Mouse (Mus musculus) cerebellum, adult 2 months (tissue): ENCODE results near the gene Fgfr2.

Experiments used
- CTCF ChIP-seq: fragments of 200-500 bp; IDR thresholded peaks from 2 replicates; pipeline ENCODE4 v1.5.1; 2011; ENCODE audit warnings: low read depth, mild to moderate bottlenecking, control low read depth, low read length, moderate library complexity, borderline replicate concordance; ENCODE audit not compliant: insufficient read depth
- POLR2A ChIP-seq: fragments of 200-500 bp; IDR thresholded peaks from 2 replicates; pipeline ENCODE4 v1.6.1; 2011; ENCODE audit warnings: low read length, control low read depth, borderline replicate concordance; ENCODE audit not compliant: insufficient read depth

DNA sequence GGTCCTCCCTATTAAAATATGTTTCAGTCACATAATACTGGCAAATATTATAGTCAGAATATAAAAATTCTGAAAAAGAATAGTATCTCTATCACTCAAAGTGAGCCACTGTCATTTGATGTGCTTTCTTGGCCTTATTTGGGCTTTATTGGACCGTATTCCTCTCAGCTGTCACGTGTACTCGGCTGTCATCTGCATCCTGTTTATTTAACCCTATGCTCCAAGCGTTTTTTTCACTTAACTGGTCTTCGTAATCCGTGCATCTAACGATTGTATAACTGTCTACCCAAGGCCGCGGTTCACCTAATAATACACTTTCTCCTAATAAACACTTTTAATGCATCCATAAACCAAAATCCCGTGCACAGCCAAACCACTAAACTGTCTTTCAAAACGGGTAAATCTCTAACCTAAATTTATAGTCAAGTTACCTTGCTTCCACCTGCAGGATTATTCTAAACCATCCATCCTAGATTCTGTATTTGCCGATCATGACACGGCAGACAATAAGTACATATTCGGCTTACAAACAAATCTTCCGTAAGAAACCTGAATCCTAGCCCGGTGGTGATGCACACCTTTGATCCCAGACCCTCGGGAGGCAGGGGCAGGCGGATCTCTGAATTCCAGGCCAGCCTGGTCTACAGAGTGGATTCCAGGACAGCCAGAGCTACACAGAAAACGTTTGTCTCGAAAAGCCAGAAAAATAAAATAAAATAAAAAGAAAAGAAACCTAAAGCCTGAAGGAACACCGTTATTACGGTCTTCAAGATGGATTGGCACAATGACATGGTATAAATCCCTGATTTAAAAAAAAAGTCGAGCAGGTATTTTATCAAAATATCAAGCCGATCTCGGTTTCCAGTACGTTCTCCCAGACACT, 2604.7 kb downstream of the Fgfr2 start:
- TF ChIP-seq CTCF (no peak), POLR2A (no peak)
